Mouse (Mus musculus): ENCODE data around the gene Thbs2. TPM values are rescaled to one million over a fixed set of nuclear protein-coding genes. Genes with fewer than 3 reads are reported as not detected.
"Not testable (repeated sequence)": the region's sequence is repeated elsewhere in the genome, so short reads cannot be mapped to it uniquely, and the experiment has no call there.

Gene Thbs2
- polyA plus RNA-seq, 1 experiment from 2014 or later: 5.6 TPM

- H3K4me1 ChIP-seq (replicated peaks; ENCODE audit: control insufficient read depth, insufficient read depth, low read length): no peaks in the 10 kb centered on the region
- H3K36me3 ChIP-seq (replicated peaks; ENCODE audit: control insufficient read depth, insufficient read depth): no peaks in the 10 kb centered on the region
- H3K27ac ChIP-seq: no peak overlapping the region
- WGBS: 94% methylated on average over 12 of the region's 12 CpGs
- H3K4me3 ChIP-seq (replicated peaks; ENCODE audit: low read length): no peak overlapping the region
- H3K9ac ChIP-seq: no peak overlapping the region
- H3K27me3 ChIP-seq (ENCODE audit: control insufficient read depth, insufficient read depth, low read length): no peaks in the 10 kb centered on the region
- no peak for ATAC-seq (ENCODE audit: low FRiP score)
- H3K4me2 ChIP-seq (replicated peaks): no peak overlapping the region
- DNase-seq (ENCODE audit: low spot score): no peak
- no peaks in the 10 kb centered on the region for H3K9me3 ChIP-seq (ENCODE audit: control insufficient read depth, low read length)
Measured at GRCm38 (mm10) chr17:14627828-14628338, 66.2 kb downstream of the Thbs2 start.

GRCm38 (mm10) chr17:14624433-14624832, 69.6 kb downstream of the Thbs2 start:
- DNase-seq (ENCODE audit: low spot score) (no peak), ATAC-seq (ENCODE audit: low FRiP score) (no peak)
- 54% methylated on average over 8 of the region's 8 CpGs for WGBS
- Histone ChIP-seq H3K27ac (no peak overlapping the region), H3K4me1 (replicated peaks; ENCODE audit: control insufficient read depth, insufficient read depth, low read length) (no peaks in the 10 kb centered on the region), H3K9ac (no peak overlapping the region), H3K27me3 (ENCODE audit: control insufficient read depth, insufficient read depth, low read length) (no peaks in the 10 kb centered on the region), H3K36me3 (replicated peaks; ENCODE audit: control insufficient read depth, insufficient read depth) (no peaks in the 10 kb centered on the region), H3K4me3 (replicated peaks; ENCODE audit: low read length) (no peak overlapping the region), H3K4me2 (replicated peaks) (no peak overlapping the region), H3K9me3 (ENCODE audit: control insufficient read depth, low read length) (no peaks in the 10 kb centered on the region)

- H3K4me1 ChIP-seq (replicated peaks; ENCODE audit: control insufficient read depth, insufficient read depth, low read length); H3K9ac ChIP-seq; ATAC-seq (ENCODE audit: low FRiP score); H3K27ac ChIP-seq; H3K9me3 ChIP-seq (ENCODE audit: control insufficient read depth, low read length); DNase-seq (ENCODE audit: low spot score); H3K27me3 ChIP-seq (ENCODE audit: control insufficient read depth, insufficient read depth, low read length); H3K36me3 ChIP-seq (replicated peaks; ENCODE audit: control insufficient read depth, insufficient read depth); H3K4me3 ChIP-seq (replicated peaks; ENCODE audit: low read length); H3K4me2 ChIP-seq (replicated peaks): not testable (repeated sequence)
Measured at GRCm38 (mm10) chr17:14621006-14621405, 73.0 kb downstream of the Thbs2 start.

- H3K9ac ChIP-seq: no peak overlapping the region
- DNase-seq (ENCODE audit: low spot score) (no peak), ATAC-seq (ENCODE audit: low FRiP score) (no peak)
- H3K27me3 ChIP-seq (ENCODE audit: control insufficient read depth, insufficient read depth, low read length): no peaks in the 10 kb centered on the region
- H3K4me1 ChIP-seq (replicated peaks; ENCODE audit: control insufficient read depth, insufficient read depth, low read length): no peaks in the 10 kb centered on the region
- H3K9me3 ChIP-seq (ENCODE audit: control insufficient read depth, low read length): no peaks in the 10 kb centered on the region
- H3K36me3 ChIP-seq (replicated peaks; ENCODE audit: control insufficient read depth, insufficient read depth): no peaks in the 10 kb centered on the region
- 91% methylated on average over 3 of the region's 3 CpGs for WGBS
- no peak overlapping the region for H3K27ac ChIP-seq
- no peak overlapping the region for H3K4me3 ChIP-seq (replicated peaks; ENCODE audit: low read length)
- H3K4me2 ChIP-seq (replicated peaks): no peak overlapping the region
Measured at GRCm38 (mm10) chr17:14620037-14620436, 74.0 kb downstream of the Thbs2 start.

GRCm38 (mm10) chr17:14619038-14619437, 75.0 kb downstream of the Thbs2 start:
- WGBS: 66% methylated on average over 4 of the region's 4 CpGs
- DNase-seq (ENCODE audit: low spot score): no peak
- Histone ChIP-seq H3K36me3 (replicated peaks; ENCODE audit: control insufficient read depth, insufficient read depth) (no peaks in the 10 kb centered on the region), H3K4me3 (replicated peaks; ENCODE audit: low read length) (no peak overlapping the region), H3K27ac (no peak overlapping the region), H3K4me2 (replicated peaks) (no peak overlapping the region), H3K4me1 (replicated peaks; ENCODE audit: control insufficient read depth, insufficient read depth, low read length) (no peaks in the 10 kb centered on the region), H3K9ac (no peak overlapping the region), H3K27me3 (ENCODE audit: control insufficient read depth, insufficient read depth, low read length) (no peaks in the 10 kb centered on the region), H3K9me3 (ENCODE audit: control insufficient read depth, low read length) (no peaks in the 10 kb centered on the region)
- ATAC-seq (ENCODE audit: low FRiP score): no peak

Other genes with a start within 250 kb of the Thbs2 start
- gene Wdr27, start 248.9 kb upstream of the Thbs2 start, polyA plus RNA-seq (2014; fragmentation: Nextera tagmentation; extraction: Ambion mirVana): 7.2 and 9.8 TPM in 2 replicates
- gene 1600012H06Rik, start 248.9 kb upstream of the Thbs2 start, polyA plus RNA-seq (2014; fragmentation: Nextera tagmentation; extraction: Ambion mirVana): 25.6 and 26.6 TPM in 2 replicates